Mouse (Mus musculus): ENCODE results near the gene Abcg2.

DNA sequence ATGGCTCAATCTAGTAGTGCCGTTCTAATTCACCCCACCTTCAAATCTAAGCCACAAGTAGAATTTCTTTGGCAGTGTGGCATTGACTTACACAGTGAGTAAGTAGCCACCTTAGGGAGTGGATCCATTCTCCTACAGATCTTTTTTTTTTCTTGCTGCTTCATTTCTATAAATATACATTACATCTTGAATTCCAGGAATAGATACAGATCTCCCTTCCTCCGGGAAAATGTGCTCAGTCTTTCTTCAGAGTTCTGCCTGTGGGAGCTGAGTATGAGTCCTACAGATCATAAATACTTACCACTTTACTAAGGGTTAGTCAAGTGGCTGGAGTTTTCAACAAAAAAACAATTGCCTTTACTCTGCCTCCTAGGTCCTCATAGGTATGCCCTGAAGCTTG lies 60.3 kb downstream of the Abcg2 start:
- TF ChIP-seq CTCF (IDR thresholded peaks at IDR 0.05; ENCODE audit: low read depth, low read length) (no peak), POLR2A (IDR thresholded peaks at IDR 0.05; ENCODE audit: borderline replicate concordance, low read depth, low read length) (no peak)

All from bone marrow macrophage, adult 2 months (primary cell).